Mouse (Mus musculus): ENCODE measurements at regions not wholly inside any gene's neighbourhood (a gene's known extent, or its start where the extent isn't known, plus 50 kb on each side); places are given as distances from the start of the nearest gene placed in this dataset.

- TF ChIP-seq CTCF (IDR thresholded peaks at IDR 0.05; ENCODE audit: low read depth), result no peak
- no peak for TF ChIP-seq EP300 (IDR thresholded peaks at IDR 0.05; ENCODE audit: low read depth)
Observed at GRCm38 (mm10) chr2:79008642-79009041, 140.7 kb downstream of the Ube2e3 start.

Measured in liver, embryonic 14.5 days (tissue).